Mouse (Mus musculus): ENCODE measurements around the gene Slc4a4.

DNA sequence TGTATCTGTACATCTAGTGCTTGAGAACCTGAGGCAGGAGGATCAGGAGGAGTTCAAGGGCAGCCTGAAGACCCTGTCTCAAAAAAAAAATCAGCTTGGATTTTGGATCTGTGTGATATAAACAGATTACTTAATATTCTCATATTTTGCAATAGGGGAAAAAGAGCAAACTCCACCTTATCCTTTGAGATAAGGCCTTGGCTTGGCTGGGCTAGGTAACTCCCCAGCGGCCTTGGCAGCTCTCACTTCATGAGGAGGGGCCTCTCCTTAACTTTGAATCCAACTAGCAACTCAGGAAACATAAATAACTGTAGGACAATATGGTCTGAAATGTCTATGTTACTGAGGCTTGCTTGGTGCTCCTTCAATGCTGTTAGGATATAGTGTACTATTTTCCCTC lies 51.6 kb downstream of the Slc4a4 start:
- TF ChIP-seq CTCF (IDR thresholded peaks at IDR 0.05; ENCODE audit: low read depth): no peak
- TF ChIP-seq EP300 (IDR thresholded peaks at IDR 0.05; ENCODE audit: low read depth): no peak
